Mouse (Mus musculus): Measurements from ENCODE around the gene Dact3. TPM values are rescaled to one million over a fixed set of nuclear protein-coding genes. Genes with fewer than 3 reads are reported as not detected.
A peak's percentile ranks its signal among the peaks of the same experiment; 100 is the strongest.

Dact3 gene
- polyA plus RNA-seq, 1 experiment from 2014 or later = 7.8 TPM

DNA sequence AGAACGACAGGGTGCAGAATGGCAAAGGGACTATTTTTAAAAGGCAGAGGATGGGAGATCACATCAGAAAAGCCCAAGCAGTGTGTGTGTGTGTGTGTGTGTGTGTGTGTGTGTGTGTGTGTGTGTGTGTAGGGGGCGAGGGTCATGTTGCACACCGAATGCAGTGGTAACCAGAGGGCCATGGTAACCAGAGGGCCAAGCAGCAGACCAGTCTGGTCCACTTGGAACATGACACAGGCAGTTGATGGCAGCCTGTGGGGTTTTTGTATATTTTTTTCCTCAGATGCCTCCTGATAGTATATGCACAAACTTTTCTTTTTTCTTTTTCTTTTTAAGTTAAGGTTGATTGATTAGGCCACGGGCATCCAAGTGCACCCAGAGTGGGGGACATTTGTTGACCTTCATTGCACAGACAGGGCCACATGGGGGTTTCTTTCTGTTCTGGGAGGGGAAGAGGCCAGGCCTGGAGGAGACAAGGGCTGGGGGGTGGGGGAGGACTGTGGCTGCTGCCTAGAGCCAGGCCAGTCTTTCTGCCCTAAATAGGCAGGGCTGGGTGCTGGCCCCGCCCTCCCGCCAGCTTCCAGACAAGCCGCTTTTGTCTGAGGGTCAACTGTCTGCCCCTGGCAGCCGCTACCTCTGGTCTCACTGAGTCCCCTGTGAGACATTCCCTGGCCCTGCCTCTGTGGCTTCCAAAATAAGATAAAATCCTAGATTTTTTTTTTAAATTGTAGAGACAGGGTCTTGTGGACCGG lies 4.9 kb downstream of the Dact3 start:
- no peak for TF ChIP-seq CTCF (IDR thresholded peaks at IDR 0.05; ENCODE audit: low read depth)
- peak overlapping the region; percentile 85 for H3K27ac ChIP-seq (ENCODE audit: low read depth)
- H3K9me3 ChIP-seq (ENCODE audit: low read depth, low read length) = peaks cover 4% of the 10 kb centered on the region; the same call in 1 of the 2 replicates
- ATAC-seq (ENCODE audit: insufficient read depth) (peak; percentile 53), DNase-seq (peak; percentile 86)
- WGBS = 22% methylated on average over 9 of the region's 9 CpGs
- H3K4me1 ChIP-seq (ENCODE audit: insufficient read depth) = peaks cover 8% of the 10 kb centered on the region
- H3K4me3 ChIP-seq (ENCODE audit: low read depth, low read length) = no peak overlapping the region
- peak overlapping the region; percentile 37 for H3K4me2 ChIP-seq
- 0 out of 2 replicates have a peak, but pooled peaks cover 7% of the 10 kb centered on the region for H3K27me3 ChIP-seq (ENCODE audit: insufficient read depth, low read length)
- H3K36me3 ChIP-seq (ENCODE audit: insufficient read depth) = peaks cover 39% of the 10 kb centered on the region
- H3K9ac ChIP-seq = 0 out of 2 replicates have a peak overlapping the region, but pooled peaks have one; percentile 9

DNA sequence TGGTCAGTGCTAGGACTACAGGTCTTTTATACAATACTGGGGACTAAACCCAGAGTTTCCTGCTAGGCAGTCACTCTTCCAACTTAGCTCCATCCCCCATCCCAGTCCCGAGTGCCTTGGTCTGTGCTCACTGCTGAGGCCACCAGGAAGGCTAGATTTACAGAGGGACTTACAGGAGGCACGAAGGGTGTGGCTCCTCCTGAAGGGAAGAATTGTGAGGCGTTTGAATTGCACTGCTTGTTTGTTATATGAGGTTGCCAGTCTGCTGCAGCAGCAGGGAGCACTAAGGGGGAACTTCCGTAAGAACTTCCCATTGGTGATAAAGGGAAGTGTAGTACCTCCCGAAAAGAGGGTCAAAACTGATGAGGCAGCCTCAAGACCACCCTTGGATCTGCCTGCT lies 5.5 kb downstream of the Dact3 start:
- H3K36me3 ChIP-seq (ENCODE audit: insufficient read depth) = peaks cover 45% of the 10 kb centered on the region
- 32% methylated on average over 5 of the region's 5 CpGs for WGBS
- DNase-seq (no peak), ATAC-seq (ENCODE audit: insufficient read depth) (no peak)
- H3K9ac ChIP-seq = 0 out of 2 replicates have a peak overlapping the region, but pooled peaks have one; percentile 9
- H3K9me3 ChIP-seq (ENCODE audit: low read depth, low read length) = peaks cover 9% of the 10 kb centered on the region
- H3K27ac ChIP-seq (ENCODE audit: low read depth) = peak overlapping the region; percentile 85
- H3K27me3 ChIP-seq (ENCODE audit: insufficient read depth, low read length) = peaks cover 11% of the 10 kb centered on the region
- peak overlapping the region; percentile 37 for H3K4me2 ChIP-seq
- no peak overlapping the region for H3K4me3 ChIP-seq (ENCODE audit: low read depth, low read length)
- no peak for TF ChIP-seq CTCF (IDR thresholded peaks at IDR 0.05; ENCODE audit: low read depth)
- peaks cover 8% of the 10 kb centered on the region for H3K4me1 ChIP-seq (ENCODE audit: insufficient read depth)

DNA sequence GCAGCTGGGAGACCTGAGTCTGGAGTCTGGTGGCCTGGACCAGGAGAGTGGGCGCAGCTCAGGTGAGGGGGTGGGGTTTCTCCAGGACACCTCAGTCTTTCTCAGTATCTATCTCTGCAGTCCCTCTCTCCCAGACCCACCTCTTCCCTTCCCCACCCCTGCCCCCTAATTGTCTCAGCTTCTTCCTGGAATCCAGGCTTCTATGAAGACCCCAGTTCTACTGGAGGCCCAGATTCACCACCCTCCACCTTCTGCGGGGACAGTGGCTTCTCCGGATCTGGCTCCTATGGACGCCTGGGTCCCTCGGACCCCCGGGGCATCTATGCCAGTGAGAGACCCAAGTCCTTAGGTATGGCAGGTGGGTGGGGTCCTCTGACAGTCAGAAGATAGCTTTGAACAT lies 8.0 kb downstream of the Dact3 start:
- H3K27me3 ChIP-seq (ENCODE audit: insufficient read depth, low read length) = peaks cover 16% of the 10 kb centered on the region
- 91% methylated on average over 6 of the region's 6 CpGs for WGBS
- no peak for TF ChIP-seq CTCF (IDR thresholded peaks at IDR 0.05; ENCODE audit: low read depth)
- DNase-seq (no peak), ATAC-seq (ENCODE audit: insufficient read depth) (no peak)
- peaks cover 18% of the 10 kb centered on the region for H3K9me3 ChIP-seq (ENCODE audit: low read depth, low read length)
- H3K4me2 ChIP-seq = no peak overlapping the region
- no peak overlapping the region for H3K4me3 ChIP-seq (ENCODE audit: low read depth, low read length)
- H3K27ac ChIP-seq (ENCODE audit: low read depth) = no peak overlapping the region
- H3K4me1 ChIP-seq (ENCODE audit: insufficient read depth) = peaks cover 4% of the 10 kb centered on the region
- peaks cover 71% of the 10 kb centered on the region for H3K36me3 ChIP-seq (ENCODE audit: insufficient read depth)
- no peak overlapping the region for H3K9ac ChIP-seq

DNA sequence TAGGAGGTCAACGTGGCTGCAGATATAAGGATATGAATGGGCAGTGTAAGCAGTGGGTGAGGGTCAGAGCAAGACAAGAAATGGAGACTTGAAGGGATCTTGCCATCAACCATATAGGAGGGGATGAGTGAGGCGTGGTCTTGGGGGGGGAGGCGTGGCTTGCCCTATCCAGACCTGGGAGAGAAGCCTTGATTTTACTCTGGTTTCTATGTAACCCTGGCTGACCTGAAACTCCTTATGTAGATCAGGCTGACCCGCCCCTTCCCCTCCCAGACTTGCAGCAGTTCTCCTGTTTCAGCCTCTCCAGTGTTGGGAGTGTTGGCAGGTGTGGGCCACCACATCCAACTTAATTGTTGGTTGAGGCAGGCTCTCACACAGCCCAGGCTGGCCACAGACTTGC lies 9.2 kb downstream of the Dact3 start:
- 54% methylated on average over 4 of the region's 4 CpGs for WGBS
- Histone ChIP-seq H3K27ac (ENCODE audit: low read depth) (no peak overlapping the region), H3K36me3 (ENCODE audit: insufficient read depth) (peaks cover 65% of the 10 kb centered on the region), H3K9ac (no peak overlapping the region), H3K4me3 (ENCODE audit: low read depth, low read length) (no peak overlapping the region), H3K4me2 (no peak overlapping the region), H3K9me3 (ENCODE audit: low read depth, low read length) (peaks cover 18% of the 10 kb centered on the region), H3K4me1 (ENCODE audit: insufficient read depth) (peaks cover 4% of the 10 kb centered on the region), H3K27me3 (ENCODE audit: insufficient read depth, low read length) (peaks cover 16% of the 10 kb centered on the region)
- no peak for TF ChIP-seq CTCF (IDR thresholded peaks at IDR 0.05; ENCODE audit: low read depth)
- DNase-seq (no peak), ATAC-seq (ENCODE audit: insufficient read depth) (no peak)

DNA sequence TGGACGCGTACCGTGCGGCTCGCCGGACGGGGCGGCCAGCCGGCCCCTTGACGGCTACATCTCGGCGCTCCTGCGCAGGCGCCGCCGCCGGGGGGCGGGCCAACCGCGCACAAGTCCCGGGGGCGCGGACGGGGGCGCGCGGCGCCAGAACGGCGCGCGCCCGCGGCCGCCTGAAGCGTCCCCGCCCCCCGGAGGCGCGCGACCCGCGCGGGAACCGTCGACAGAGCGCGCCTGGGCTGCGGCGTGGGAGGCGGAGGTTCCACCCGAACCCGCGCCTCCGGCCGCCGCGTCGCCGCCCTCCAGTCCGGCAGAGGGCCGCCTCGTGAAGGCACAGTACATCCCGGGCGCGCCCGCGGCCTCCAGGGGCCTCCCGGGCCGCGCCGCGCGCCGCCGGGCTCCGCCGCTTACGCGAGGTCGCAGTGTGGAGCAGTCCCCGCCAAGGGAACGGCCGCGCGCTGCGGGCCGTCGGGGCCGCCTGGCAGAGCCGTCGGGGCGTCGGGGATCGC lies 10.2 kb downstream of the Dact3 start:
- peak overlapping the region; percentile 27 for H3K4me3 ChIP-seq (ENCODE audit: low read depth, low read length)
- TF ChIP-seq CTCF (IDR thresholded peaks at IDR 0.05; ENCODE audit: low read depth) = no peak
- 17% methylated on average over 90 of the region's 95 CpGs for WGBS
- DNase-seq (peak; percentile 66), ATAC-seq (ENCODE audit: insufficient read depth) (no peak)
- no peak overlapping the region for H3K9ac ChIP-seq
- H3K4me2 ChIP-seq = peak overlapping the region; percentile 42
- H3K36me3 ChIP-seq (ENCODE audit: insufficient read depth) = peaks cover 63% of the 10 kb centered on the region
- peaks cover 16% of the 10 kb centered on the region for H3K27me3 ChIP-seq (ENCODE audit: insufficient read depth, low read length)
- H3K9me3 ChIP-seq (ENCODE audit: low read depth, low read length) = peaks cover 18% of the 10 kb centered on the region
- no peak overlapping the region for H3K27ac ChIP-seq (ENCODE audit: low read depth)
- H3K4me1 ChIP-seq (ENCODE audit: insufficient read depth) = peaks cover 4% of the 10 kb centered on the region

DNA sequence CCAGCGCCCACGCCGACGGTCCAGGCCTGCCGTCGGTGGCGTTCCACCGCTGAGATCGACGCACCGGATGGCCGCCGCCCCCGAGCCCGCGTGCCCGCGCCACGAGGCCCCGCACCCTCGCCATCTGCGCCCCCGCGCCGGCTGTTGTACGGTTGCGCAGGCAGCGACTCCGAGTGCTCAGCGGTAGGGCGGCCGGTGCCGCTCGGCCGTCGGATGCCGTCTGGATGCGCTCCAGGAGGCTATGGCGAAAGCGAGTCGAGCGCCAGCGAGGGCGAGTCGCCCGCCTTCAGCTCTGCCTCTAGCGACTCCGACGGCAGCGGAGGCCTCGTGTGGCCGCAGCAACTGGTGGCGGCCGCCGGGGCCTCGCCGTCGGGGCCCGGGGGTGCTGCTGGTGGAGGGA lies 10.8 kb downstream of the Dact3 start:
- peak overlapping the region; percentile 42; the same call in 1 of the 2 replicates for H3K4me2 ChIP-seq

DNA sequence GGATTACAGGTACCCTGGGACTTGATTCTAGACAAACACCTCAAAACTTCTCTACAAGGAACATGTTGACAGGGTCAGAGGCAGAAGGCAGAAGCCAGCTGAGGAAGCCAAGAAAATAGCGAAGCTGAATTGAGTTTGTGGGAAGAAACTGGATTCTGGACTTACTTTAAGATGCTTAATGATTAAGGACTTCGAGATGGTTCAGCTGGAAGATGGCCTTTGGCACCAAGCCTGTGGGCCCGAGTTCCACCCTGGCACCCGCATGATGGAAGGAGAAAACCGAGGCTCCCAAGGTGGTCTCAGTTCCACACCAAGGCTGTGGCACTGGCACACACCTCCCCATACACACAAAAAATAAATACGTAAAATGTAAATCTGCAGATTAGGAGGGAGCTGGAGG lies 15.4 kb downstream of the Dact3 start:
- Histone ChIP-seq H3K27ac (ENCODE audit: low read depth) (peak overlapping the region; percentile 97), H3K4me2 (peak overlapping the region; percentile 74), H3K4me3 (ENCODE audit: low read depth, low read length) (peak overlapping the region; percentile 37; the same call in 1 of the 2 replicates), H3K9ac (peak overlapping the region; percentile 20), H3K27me3 (ENCODE audit: insufficient read depth, low read length) (peaks cover 24% of the 10 kb centered on the region), H3K36me3 (ENCODE audit: insufficient read depth) (peaks cover 27% of the 10 kb centered on the region), H3K9me3 (ENCODE audit: low read depth, low read length) (peaks cover 9% of the 10 kb centered on the region), H3K4me1 (ENCODE audit: insufficient read depth) (peaks cover 7% of the 10 kb centered on the region; the same call in 1 of the 2 replicates)
- no peak for ATAC-seq (ENCODE audit: insufficient read depth)
- DNase-seq = peak; percentile 84
- no peak for TF ChIP-seq CTCF (IDR thresholded peaks at IDR 0.05; ENCODE audit: low read depth)
- 18% methylated on average over 6 of the region's 6 CpGs for WGBS

More for the DNA sequence above, 10.8 kb downstream of the Dact3 start:
- H3K4me1 ChIP-seq (ENCODE audit: insufficient read depth) = no peaks in the 10 kb centered on the region
- no peak overlapping the region for H3K9ac ChIP-seq
- H3K27me3 ChIP-seq (ENCODE audit: insufficient read depth, low read length) = peaks cover 16% of the 10 kb centered on the region
- DNase-seq (no peak), ATAC-seq (ENCODE audit: insufficient read depth) (no peak)
- TF ChIP-seq CTCF (IDR thresholded peaks at IDR 0.05; ENCODE audit: low read depth) = no peak
- H3K9me3 ChIP-seq (ENCODE audit: low read depth, low read length) = peaks cover 18% of the 10 kb centered on the region
- no peak overlapping the region for H3K27ac ChIP-seq (ENCODE audit: low read depth)
- peaks cover 59% of the 10 kb centered on the region for H3K36me3 ChIP-seq (ENCODE audit: insufficient read depth)
- peak overlapping the region; percentile 27 for H3K4me3 ChIP-seq (ENCODE audit: low read depth, low read length)
- WGBS = 57% methylated on average over 59 of the region's 59 CpGs
